Mouse (Mus musculus): Measurements from ENCODE around the gene Hnrnpa3.
A peak's percentile ranks its signal among the peaks of the same experiment; 100 is the strongest.
"Not testable (repeated sequence)": the region's sequence is repeated elsewhere in the genome, so short reads cannot be mapped to it uniquely, and the experiment has no call there.

The Hnrnpa3 gene

DNA sequence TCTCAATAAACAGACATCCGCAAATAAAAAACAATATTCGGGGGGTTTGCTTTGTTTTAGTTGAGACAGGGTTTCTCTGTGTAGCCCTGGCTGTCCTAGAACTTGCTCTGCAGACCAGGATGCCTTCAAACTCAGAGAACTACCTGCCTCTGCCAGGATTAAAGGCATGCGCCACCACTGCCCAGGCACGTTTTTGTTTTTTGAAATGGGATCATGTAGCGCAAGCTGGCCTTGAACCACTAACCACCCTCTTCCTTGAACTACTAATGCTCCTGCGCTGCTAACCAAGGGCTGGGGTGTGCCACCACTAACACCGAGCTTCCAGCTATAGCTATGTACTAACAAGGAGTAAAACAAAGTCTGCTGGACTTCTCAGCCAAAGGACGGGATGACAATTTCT lies 20.9 kb downstream of the Hnrnpa3 start:
- no peak for DNase-seq (ENCODE audit: low spot score in 2 of 2)

DNA sequence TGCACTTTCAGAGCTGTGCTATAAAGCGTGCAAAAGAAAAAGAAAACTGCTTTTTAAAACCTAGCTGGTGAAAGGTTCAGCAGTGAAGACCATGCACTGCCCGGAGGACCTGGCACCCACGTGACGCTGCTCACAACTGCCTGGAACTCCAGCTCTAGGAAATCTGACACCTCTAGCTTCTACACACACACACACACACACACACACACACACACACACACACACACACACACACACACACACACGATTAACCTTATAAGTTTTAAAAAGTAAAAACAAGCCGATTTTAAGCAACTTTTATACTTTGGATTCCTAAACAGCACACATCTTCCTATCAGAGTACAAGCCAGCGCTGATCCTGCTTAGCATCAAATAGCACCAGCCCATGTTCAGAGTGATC lies 22.4 kb downstream of the Hnrnpa3 start:
- no peak for DNase-seq (ENCODE audit: low spot score in 2 of 2)

DNA sequence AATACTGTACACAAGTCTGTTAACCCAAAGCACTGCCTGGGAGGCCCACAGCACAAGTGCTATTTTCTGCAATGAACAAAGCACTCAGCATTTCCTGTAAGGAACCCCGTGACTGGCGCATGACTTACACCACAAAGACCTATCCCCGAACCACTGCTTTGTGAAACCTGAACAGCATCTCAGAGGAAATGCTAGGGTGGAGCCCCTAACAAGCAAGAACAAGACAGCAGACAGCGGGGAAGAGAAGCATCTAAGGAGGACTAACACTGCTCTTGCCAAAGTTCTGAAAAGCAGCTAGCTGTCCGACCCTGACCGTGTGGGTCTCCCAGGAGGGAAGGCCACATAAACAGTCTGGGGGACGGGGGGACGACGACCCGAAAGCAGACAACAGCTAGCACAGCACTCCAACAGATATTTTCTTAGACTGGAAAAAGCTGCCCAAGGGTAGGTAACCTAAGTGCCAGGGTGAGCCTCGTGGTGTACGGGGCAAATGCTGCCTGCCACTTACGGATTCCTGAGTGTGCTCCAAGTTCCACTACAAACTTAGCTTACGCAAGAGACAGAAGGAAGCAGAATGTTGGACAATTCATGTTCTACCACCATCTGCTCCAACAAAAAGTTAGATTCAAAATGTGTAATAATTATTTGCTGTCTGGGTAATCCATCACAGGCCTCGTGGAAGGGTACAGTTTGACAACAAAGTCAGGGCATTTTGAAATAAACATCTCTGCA lies 24.1 kb downstream of the Hnrnpa3 start:
- peak in 1 of 2 experiments; percentile 24 for DNase-seq (ENCODE audit: low spot score in 2 of 2)

DNA sequence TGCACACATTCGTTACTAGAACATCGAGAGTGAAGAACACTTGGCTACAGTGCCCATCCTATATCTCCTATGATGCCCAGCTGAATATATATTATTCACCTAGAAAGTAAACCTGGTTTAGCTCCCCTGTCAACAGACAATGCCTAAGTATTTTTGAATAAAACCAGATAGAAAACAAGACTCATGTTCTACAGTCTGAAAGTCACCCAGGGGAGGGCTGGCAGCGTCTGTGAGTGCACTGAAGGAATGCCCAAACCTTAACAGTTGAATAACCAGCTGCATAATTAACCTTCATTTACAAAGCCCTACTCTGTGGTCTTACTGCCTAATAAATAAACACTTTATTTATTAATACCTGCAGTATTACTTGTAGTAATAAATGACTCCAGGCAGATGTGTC lies 25.5 kb downstream of the Hnrnpa3 start:
- DNase-seq (ENCODE audit: low spot score in 2 of 2) = no peak

DNA sequence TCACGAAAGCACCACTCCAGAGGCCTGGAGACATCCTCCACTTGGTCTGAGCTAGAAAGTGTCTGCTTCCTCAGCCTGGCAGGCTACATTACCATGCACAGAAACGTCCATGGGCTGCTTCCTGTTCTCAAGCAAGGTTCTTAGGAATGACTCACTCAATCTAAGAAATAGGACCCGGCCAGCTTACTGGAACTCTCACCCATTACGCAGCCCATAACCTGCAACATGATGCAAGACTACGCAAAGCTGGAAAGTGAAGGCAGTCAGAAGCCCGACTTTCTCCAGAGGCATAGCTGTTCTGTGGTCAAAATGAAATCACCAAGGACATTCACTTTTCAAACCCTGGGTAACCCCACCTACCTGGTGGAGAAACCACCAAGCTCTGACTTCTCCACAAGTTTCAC lies 26.4 kb downstream of the Hnrnpa3 start:
- DNase-seq (ENCODE audit: low spot score in 2 of 2) = no peak

DNA sequence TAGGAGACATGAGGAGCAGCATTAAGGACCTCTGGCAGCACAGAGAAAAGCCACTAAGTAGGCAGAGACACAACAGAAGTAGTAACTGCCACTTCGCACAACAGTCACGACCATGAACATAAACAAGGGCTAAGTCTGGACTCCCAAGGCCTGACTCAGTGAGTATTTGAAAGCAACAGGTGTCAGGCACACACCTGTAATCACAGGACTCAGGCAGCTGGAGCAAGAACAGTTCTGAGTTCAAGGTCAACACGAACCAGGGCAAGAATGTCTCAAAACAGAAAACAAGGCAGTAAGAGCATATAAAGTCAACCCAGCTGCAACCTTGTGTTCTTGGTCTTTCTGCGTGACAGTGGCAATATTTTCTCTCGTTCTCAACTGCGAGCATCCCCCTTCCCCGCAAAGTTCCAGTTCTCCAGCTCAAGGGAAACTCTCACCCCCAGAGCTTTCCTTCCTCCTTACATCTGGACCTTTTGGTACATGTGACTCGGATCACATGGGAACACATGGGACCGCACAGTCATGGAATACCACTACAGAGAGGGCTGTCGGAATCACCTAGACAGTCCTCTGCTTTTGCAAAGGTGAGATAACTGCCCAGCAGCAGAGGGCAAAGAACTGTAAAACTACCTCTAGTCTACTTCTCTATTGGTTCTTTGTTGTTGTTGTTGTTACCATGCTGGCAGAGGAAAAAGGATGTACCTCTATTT lies 28.1 kb downstream of the Hnrnpa3 start:
- DNase-seq (ENCODE audit: low spot score in 2 of 2) = no peak

DNA sequence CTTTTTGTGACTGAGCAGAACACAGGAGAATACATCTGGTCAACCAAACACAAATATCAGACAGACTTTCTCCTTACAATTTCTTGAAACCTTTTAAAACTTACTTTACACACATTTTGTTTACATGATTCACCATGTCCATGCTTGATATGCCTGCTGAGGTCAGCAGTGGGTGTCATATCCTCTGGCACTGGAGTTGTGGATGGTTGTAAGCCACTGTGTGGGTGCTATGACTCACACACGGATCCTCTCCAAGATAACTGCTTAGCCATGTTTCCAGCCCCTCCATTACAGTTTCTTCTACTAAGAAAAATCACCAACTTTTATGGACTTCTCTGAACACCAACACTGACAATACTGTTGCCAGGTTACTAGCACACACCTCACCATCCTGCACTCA lies 29.8 kb downstream of the Hnrnpa3 start:
- no peak for DNase-seq (ENCODE audit: low spot score in 2 of 2)

DNA sequence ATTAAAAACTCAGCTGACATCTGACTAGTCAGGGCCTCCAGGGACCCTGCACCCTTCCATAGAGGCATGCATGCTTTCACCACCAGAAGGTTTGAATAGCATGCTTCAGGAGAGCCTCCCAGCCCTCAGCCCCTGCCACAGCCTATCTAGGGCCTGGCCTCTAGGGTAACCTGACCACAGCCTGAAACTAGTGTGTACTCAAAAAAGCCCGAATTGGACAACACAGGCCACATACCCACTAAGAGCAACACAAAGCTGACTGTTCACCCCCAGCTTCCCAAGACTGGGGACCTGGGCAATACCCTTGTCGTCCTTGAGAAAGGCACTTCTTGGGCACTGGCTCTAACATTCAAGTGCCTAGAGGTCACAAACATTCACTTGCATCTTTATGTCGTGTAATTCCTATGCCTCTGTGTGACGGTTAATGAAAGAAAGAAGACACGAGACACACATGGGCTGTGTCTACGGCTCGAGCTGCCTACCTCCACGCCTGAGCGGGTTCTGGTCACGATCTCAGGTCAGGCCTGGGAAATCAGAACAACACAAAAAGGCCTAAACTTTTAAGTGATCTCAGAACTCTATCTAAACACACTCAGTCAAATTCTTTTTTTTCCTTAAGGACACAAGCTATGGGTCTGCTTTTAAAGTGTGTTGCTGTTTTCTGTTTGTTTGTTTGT lies 30.6 kb downstream of the Hnrnpa3 start:
- DNase-seq (ENCODE audit: low spot score in 2 of 2) = no peak

DNA sequence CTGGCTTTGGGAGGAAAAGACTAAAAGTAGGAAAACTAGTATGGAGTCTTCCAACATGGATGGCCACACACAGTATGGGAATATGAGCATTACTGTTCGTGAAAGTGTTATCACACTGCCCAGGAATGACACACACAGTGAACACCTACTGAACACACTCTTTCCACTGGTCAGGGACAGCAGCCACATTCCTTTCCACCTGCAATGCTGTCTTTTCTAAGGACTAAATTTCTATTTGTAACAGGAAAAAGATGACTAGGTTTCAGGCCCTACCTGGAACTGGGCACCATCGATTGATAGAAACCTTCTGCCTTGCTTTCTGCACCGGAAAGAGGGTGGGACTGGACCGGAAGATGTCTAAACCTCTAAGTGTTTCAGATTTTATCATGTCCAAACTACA lies 31.6 kb downstream of the Hnrnpa3 start:
- no peak for DNase-seq (ENCODE audit: low spot score in 2 of 2)

DNA sequence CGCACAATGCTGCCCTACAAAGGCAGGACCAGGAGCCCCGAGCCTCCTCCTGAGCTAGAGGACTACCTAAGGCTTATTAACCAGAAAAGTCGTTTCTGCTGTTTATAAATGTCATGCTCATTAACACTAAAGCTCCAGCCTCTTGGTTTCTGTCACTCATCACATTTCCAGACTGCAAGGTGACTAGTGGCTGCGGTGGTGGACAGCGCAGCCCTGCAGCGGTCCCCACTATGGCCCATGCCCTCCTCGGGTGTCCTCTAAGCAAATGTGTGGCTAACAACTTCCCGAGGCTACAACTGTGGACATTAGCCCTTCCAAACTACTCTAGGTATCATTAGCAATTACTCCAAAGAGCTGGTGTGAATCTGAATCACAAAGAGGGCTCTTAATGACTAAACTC lies 32.3 kb downstream of the Hnrnpa3 start:
- DNase-seq (ENCODE audit: low spot score in 2 of 2) = no peak

DNA sequence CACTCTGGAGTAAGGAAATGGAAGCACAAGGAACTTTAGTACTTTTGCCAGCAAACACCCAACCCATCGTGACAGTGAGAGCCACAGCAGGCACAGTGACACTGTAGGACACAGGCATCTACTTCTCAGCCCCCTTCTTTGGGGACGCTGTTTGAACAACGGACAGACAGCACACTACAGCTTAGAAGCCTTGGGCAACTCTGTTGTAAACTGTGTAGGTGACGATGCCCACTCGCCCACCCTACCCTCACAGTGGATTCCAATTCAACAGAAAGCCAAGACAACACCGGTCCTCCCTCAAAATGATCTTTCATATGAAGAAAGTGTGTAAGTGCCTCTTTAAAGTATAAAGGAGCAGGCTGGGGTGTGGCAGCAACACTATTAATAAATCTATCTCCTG lies 33.3 kb downstream of the Hnrnpa3 start:
- DNase-seq (ENCODE audit: low spot score in 2 of 2) = no peak

DNA sequence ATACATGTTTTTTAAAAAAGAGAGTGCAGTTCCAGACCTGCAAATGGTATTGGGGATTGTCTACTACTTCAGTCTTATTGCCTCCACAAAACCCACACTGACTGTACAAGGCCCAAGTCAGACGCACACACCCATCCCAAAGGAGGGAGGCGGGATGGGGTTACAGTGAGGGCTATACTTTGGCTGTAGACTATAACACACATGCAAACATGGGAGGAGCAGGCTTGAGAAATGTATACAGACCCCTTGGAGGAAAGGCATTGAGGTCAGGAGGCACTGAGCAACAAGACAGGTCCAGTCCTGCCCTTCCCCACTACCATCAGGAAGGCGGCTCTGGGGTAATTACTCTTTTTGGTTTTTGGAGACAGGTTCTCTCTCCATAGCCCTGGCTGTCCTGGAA lies 35.9 kb downstream of the Hnrnpa3 start:
- DNase-seq (ENCODE audit: low spot score in 2 of 2) = not testable (repeated sequence)

DNA sequence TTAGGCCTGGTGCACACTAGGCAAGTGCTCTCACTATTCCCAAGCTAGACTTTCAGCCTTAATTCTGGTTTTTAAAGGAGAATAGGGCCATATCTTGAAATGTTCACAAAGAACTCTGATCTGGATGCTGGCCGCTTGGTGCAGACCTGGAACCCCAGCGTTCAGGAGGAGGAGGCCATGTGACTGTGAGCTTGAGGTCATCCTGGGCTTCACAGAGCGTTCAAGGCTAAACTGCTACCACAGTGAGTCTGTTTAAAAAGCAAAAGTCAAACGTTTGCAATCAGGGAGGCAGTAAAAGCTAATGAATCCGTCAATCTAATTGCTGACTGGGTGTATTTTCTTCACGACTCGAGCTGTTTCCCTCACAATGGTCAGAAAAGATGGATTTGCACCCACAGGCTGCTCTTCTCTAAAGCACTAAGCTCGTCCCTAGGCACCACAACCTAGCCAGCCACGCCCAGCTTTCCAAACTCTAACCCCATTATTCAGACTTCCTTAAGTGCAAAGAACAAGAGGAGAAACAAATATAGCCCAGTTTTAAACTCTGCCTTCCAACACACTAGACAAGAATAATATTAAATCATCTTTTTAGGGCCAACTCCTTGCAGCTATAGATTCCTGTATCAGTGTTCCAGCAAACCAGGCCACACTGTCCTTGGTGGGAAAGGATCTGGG lies 36.8 kb downstream of the Hnrnpa3 start:
- no peak for DNase-seq (ENCODE audit: low spot score in 2 of 2)

DNA sequence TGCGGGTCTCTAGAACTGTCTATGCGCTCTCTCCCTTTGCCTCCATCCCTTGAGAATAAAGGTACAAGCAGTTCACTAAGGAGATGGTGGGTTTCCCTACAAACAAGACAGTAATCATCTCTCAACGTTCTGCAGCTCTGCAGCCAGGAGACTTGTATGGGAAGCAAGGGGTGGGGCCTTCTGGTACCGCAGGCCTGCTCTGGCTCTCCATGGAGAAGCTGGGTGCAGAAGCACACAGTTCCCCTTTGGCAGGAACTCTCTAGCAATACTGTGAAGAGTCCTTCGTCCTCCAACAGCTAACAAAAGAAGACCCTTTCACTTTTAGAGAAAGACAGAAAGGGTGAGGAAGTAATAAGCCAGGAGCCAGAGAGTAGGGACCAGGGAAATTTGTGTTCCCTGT lies 37.3 kb downstream of the Hnrnpa3 start:
- no peak for DNase-seq (ENCODE audit: low spot score in 2 of 2)

DNA sequence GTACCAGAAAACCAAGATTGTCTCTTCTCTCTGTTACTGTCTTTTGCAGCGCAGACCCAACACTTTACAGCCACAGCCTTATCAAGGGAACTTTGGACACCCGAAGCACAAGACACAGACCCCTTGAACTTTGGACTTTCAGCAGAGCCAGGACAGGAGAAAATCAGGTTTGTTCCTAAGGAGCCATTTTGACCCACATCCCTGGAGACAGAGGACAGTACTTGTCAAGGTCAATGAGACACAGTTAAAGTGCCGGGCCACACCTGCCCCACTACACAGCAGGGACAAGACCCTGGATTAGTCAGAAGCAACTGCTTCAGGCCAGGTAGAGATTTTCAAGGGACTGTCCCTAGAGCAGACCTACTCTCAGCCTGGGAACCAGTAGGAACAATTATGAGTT lies 38.2 kb downstream of the Hnrnpa3 start:
- no peak for DNase-seq (ENCODE audit: low spot score in 2 of 2)

DNA sequence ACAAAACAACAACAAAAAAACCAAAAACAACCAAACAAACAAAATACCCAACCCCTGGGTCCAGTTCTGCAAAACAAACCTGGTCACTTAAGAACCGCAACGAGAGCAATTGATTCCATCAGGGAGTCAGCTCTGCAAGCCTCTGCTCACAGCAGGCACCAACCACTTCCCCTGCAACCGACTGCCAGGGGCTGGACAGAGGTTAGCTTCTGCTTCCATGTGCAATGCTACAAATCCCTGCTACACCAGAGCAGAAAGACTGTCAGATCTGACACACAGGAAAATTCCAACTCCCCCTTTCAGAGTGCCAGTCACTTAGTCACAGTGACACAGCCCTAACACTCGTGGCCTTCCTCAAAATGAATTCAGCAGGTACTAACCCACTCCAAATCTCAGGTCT lies 38.9 kb downstream of the Hnrnpa3 start:
- no peak for DNase-seq (ENCODE audit: low spot score in 2 of 2)

DNA sequence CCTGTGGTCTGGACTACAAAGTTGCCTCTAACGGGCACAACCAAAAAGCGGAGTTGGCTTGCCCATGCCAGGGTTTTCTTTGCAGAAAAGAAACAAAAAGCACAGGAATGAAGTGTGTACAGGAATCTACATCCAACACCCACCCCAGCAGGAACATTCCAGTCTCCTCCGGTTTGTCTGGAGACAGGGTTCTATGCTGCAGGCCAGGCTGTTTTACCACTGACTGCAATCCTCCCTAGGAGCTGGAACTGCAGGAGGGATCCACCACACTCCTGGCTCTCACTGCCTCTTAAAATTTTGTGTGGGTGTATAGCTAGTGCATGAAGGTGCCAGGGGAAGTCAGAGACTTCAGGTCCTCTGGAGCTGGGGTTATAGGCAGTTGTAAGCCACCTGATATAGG lies 39.8 kb downstream of the Hnrnpa3 start:
- DNase-seq (ENCODE audit: low spot score in 2 of 2) = no peak

DNA sequence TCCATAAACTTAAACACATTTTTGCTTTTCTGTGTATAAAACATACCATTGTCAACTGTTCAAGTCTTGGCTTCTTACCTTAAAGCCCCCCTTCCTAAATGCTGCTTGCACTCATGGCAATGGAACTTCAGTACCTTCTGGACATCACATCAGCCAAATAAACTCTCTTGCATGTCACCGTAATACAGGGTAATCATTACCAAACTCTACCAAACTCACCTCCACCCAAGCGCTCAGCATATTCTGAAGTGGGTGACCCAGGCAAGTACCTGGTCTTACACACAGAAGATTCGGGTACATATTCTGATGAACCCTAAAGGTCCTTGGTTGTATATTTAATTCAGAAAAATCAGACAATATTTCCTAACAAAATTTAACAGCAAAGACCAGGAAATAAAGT lies 41.5 kb downstream of the Hnrnpa3 start:
- no peak for DNase-seq (ENCODE audit: low spot score in 2 of 2)

DNA sequence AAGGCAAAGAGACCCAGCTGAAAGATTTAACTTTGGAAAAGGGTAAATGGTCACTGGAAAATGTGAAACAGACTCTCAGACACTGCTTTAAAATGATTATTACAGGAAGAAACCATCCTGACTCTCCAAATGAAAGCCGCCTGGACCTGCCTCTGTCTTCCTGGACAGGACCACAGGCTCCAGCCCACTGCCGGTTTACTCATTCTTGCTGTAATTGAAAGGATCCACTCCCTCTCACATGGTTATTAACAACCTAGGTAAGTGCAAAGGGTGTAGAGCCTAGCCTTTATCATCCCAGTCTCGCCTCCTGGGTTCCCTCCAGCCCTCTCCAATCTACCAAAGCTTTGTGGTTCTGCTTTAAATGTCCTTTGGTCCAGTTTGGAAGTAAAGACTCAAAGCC lies 42.1 kb downstream of the Hnrnpa3 start:
- DNase-seq (ENCODE audit: low spot score in 2 of 2) = no peak

DNA sequence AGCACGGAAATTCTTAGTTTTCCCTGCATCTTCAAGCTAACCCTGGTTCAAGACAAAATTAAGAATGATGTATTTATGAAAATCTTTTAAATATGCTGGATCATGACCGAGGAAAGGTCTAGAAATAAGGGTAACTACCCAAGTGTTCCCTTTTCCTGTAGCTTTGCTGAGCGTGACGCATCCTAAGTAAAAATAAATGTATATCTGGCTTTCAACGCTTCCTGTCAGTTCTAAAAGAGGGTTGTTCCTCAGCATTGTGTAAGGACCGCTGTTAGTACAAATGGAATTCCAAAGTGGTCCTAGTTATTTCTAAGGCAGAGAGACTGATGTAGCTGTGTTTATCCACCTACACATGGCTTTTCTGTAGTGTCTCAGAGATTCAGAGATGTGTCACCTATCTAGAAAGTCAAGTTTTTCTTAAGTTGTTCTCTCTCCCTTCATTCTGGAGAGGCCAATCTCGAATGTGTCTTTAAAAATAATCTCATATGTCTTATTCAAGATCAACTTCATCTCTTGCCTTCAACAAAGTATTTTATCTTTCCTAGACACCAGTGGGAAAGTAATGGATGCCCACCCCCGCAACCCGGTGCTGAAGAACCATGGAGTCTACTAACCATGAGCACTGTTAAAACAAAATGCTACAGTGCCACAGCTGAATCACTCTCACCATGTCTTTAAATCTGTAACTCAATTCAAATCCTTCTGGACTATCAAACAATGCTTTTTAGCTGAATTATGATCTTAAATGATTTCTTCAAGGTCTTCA lies 42.9 kb downstream of the Hnrnpa3 start:
- DNase-seq (ENCODE audit: low spot score in 2 of 2) = no peak

DNA sequence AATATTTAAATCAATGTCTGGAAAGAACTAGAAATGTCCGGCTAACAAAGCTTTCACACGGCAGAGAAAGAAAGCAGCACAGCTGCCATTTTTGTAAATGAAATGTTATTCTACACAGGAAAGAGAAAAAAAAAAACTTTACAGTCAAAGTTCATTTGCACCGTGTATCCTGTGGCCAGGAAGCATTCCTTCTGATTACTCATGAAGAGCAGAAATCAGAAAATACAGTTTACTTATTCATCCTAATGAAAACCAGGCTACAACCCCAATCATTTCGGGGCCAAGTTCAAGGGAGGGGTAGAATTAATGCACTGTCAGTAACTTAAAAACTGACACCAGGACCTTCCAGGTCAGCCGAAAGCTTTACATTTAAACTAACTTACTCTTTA lies 43.5 kb downstream of the Hnrnpa3 start:
- no peak for DNase-seq (ENCODE audit: low spot score in 2 of 2)
